Mouse (Mus musculus) kidney, embryonic 14.5 days (tissue): ENCODE results near the gene Ociad2. TPM values are rescaled to one million over a fixed set of nuclear protein-coding genes. Genes with fewer than 3 reads are reported as not detected.

Experiments used
- ATAC-seq: fragments of 200-750 bp; cut with Nextera tagmentation; 2 replicates; pipeline ENCODE4 v1.8.0; 2017; ENCODE audit warnings: moderate number of reproducible peaks, mild to moderate bottlenecking, moderate TSS enrichment, moderate library complexity; ENCODE audit not compliant: low FRiP score, low TSS enrichment
- H3K27ac ChIP-seq: fragments of 300-500 bp; sonication (generic); 2 replicates; pipeline ENCODE4 v1.5.1; 2014; ENCODE audit warnings: low read depth, mild to moderate bottlenecking, low read length, moderate library complexity, mixed read lengths
- H3K27me3 ChIP-seq: fragments of 300-500 bp; sonication (generic); 2 replicates; pipeline ENCODE4 v1.6.1; 2014; ENCODE audit warnings: mild to moderate bottlenecking, low read length; ENCODE audit not compliant: control insufficient read depth, insufficient read depth
- H3K36me3 ChIP-seq: fragments of 300-500 bp; sonication (generic); 2 replicates; pipeline ENCODE4 v1.6.1; 2014; ENCODE audit warnings: low read length, mixed read lengths; ENCODE audit not compliant: control insufficient read depth, insufficient read depth
- H3K4me1 ChIP-seq: fragments of 300-500 bp; sonication (generic); 2 replicates; pipeline ENCODE4 v1.6.1; 2014; ENCODE audit warnings: low read length, mixed read lengths; ENCODE audit not compliant: control insufficient read depth, insufficient read depth
- H3K4me2 ChIP-seq: fragments of 300-500 bp; sonication (generic); replicated peaks from 2 replicates; pipeline ENCODE4 v1.6.1; 2014; ENCODE audit warnings: low read depth, mild to moderate bottlenecking, low read length
- H3K4me3 ChIP-seq: fragments of 300-500 bp; sonication (generic); 2 replicates; pipeline ENCODE4 v1.5.1; 2014; ENCODE audit warnings: mild to moderate bottlenecking, low read length
- H3K9ac ChIP-seq: fragments of 300-500 bp; sonication (generic); 2 replicates; pipeline ENCODE4 v1.6.1; 2014; ENCODE audit warnings: low read depth, mild to moderate bottlenecking, low read length, moderate library complexity
- H3K9me3 ChIP-seq: fragments of 300-500 bp; sonication (generic); 2 replicates; pipeline ENCODE4 v1.6.1; 2016; ENCODE audit warnings: low read length; ENCODE audit not compliant: control insufficient read depth
- WGBS: fragments of 180-500 bp; shearing (Covaris S2); extraction: QIAGEN DNeasy Blood & Tissue Kit; methylation state at CpG from one replicate; pipeline ENCODE4 v1.1.7; 2014; 5-methylcytosine and 5-hydroxymethylcytosine counted together
- polyA plus RNA-seq: library from polyadenylated mRNA; unstranded; fragments of >200 nt; fragmentation: Nextera tagmentation; extraction: Ambion mirVana; gene quantifications from 2 replicates; pipeline ENCODE4 v1.2.1, GENCODE M21; 2014

The Ociad2 gene
- polyA plus RNA-seq, 1 experiment from 2014 or later: 10.0 TPM

- H3K27me3 ChIP-seq: no peaks in the 10 kb centered on the region
- 94% methylated on average over 7 of the region's 7 CpGs for WGBS
- peaks cover 69% of the 10 kb centered on the region for H3K36me3 ChIP-seq
- H3K27ac ChIP-seq: no peak overlapping the region
- ATAC-seq: no peak
- no peaks in the 10 kb centered on the region for H3K4me1 ChIP-seq
- H3K9ac ChIP-seq: no peak overlapping the region
- no peak overlapping the region for H3K4me3 ChIP-seq
- no peaks in the 10 kb centered on the region for H3K9me3 ChIP-seq
- no peak overlapping the region for H3K4me2 ChIP-seq
These were observed 39.1 kb downstream of the Ociad2 start for GRCm38 (mm10) chr5:73301601-73302307.

GRCm38 (mm10) chr5:73295916-73296315, 44.9 kb downstream of the Ociad2 start:
- no peaks in the 10 kb centered on the region for H3K9me3 ChIP-seq
- H3K27me3 ChIP-seq: no peaks in the 10 kb centered on the region
- H3K4me2 ChIP-seq: no peak overlapping the region
- H3K9ac ChIP-seq: no peak overlapping the region
- ATAC-seq: no peak
- H3K36me3 ChIP-seq: peaks cover 36% of the 10 kb centered on the region
- H3K4me1 ChIP-seq: peaks cover 8% of the 10 kb centered on the region
- no peak overlapping the region for H3K4me3 ChIP-seq
- H3K27ac ChIP-seq: no peak overlapping the region
- 89% methylated on average over 4 of the region's 4 CpGs for WGBS

- 95% methylated on average over 7 of the region's 7 CpGs for WGBS
- peaks cover 8% of the 10 kb centered on the region for H3K4me1 ChIP-seq
- H3K9ac ChIP-seq: no peak overlapping the region
- no peaks in the 10 kb centered on the region for H3K9me3 ChIP-seq
- H3K27me3 ChIP-seq: no peaks in the 10 kb centered on the region
- H3K27ac ChIP-seq: no peak overlapping the region
- H3K4me2 ChIP-seq: no peak overlapping the region
- peaks cover 27% of the 10 kb centered on the region for H3K36me3 ChIP-seq
- no peak for ATAC-seq
- no peak overlapping the region for H3K4me3 ChIP-seq
These were observed 45.8 kb downstream of the Ociad2 start for GRCm38 (mm10) chr5:73295016-73295415.

GRCm38 (mm10) chr5:73293458-73293827, 47.4 kb downstream of the Ociad2 start:
- peaks cover 8% of the 10 kb centered on the region for H3K4me1 ChIP-seq
- H3K4me3 ChIP-seq: peak overlapping the region; percentile 87
- ATAC-seq: no peak
- no peaks in the 10 kb centered on the region for H3K9me3 ChIP-seq
- peak overlapping the region; percentile 65 for H3K4me2 ChIP-seq
- peak overlapping the region; percentile 89 for H3K27ac ChIP-seq
- WGBS: 12% methylated on average over 8 of the region's 8 CpGs
- H3K36me3 ChIP-seq: peaks cover 25% of the 10 kb centered on the region
- no peaks in the 10 kb centered on the region for H3K27me3 ChIP-seq
- peak overlapping the region; percentile 79 for H3K9ac ChIP-seq

- peaks cover 19% of the 10 kb centered on the region for H3K36me3 ChIP-seq
- WGBS: under 1% methylated on average over 55 of the region's 58 CpGs
- H3K9me3 ChIP-seq: no peaks in the 10 kb centered on the region
- peak within 1 kb of the TSS; percentile 65 for H3K4me2 ChIP-seq
- peak within 1 kb of the TSS; percentile 87 for H3K4me3 ChIP-seq
- peak within 1 kb of the TSS; percentile 79 for H3K9ac ChIP-seq
- no peaks in the 10 kb centered on the region for H3K27me3 ChIP-seq
- peak within 1 kb of the TSS; percentile 89 for H3K27ac ChIP-seq
- H3K4me1 ChIP-seq: peaks cover 8% of the 10 kb centered on the region
- peak; percentile 99 for ATAC-seq
These were observed 48.0 kb downstream of the Ociad2 start, which contains the start of gene Ociad1 for GRCm38 (mm10) chr5:73292502-73293457. Ociad1 (plus strand) TSS chr5:73292784.

GRCm38 (mm10) chr5:73289900-73290299, 50.9 kb downstream of the Ociad2 start:
- H3K36me3 ChIP-seq: peaks cover 3% of the 10 kb centered on the region; the same call in 1 of the 2 replicates
- no peak overlapping the region for H3K9ac ChIP-seq
- H3K4me3 ChIP-seq: no peak overlapping the region
- no peaks in the 10 kb centered on the region for H3K9me3 ChIP-seq
- peaks cover 7% of the 10 kb centered on the region for H3K4me1 ChIP-seq
- no peaks in the 10 kb centered on the region for H3K27me3 ChIP-seq
- H3K4me2 ChIP-seq: no peak overlapping the region
- WGBS: 65% methylated on average over 2 of the region's 2 CpGs
- ATAC-seq: no peak
- no peak overlapping the region for H3K27ac ChIP-seq

- WGBS: 66% methylated on average over 5 of the region's 5 CpGs
- Histone ChIP-seq H3K4me2 (no peak overlapping the region), H3K27me3 (no peaks in the 10 kb centered on the region), H3K36me3 (no peaks in the 10 kb centered on the region), H3K4me3 (no peak overlapping the region), H3K4me1 (no peaks in the 10 kb centered on the region), H3K9ac (no peak overlapping the region), H3K9me3 (no peaks in the 10 kb centered on the region), H3K27ac (no peak overlapping the region)
- no peak for ATAC-seq
These were observed 54.2 kb downstream of the Ociad2 start for GRCm38 (mm10) chr5:73286603-73287002.

GRCm38 (mm10) chr5:73285470-73285978, 55.3 kb downstream of the Ociad2 start:
- H3K36me3 ChIP-seq: no peaks in the 10 kb centered on the region
- no peak overlapping the region for H3K27ac ChIP-seq
- 90% methylated on average over 3 of the region's 3 CpGs for WGBS
- no peak overlapping the region for H3K9ac ChIP-seq
- H3K27me3 ChIP-seq: no peaks in the 10 kb centered on the region
- no peaks in the 10 kb centered on the region for H3K4me1 ChIP-seq
- H3K4me2 ChIP-seq: no peak overlapping the region
- H3K4me3 ChIP-seq: no peak overlapping the region
- no peak for ATAC-seq
- H3K9me3 ChIP-seq: no peaks in the 10 kb centered on the region

GRCm38 (mm10) chr5:73284046-73284445, 56.8 kb downstream of the Ociad2 start:
- Histone ChIP-seq H3K9me3 (no peaks in the 10 kb centered on the region), H3K4me3 (no peak overlapping the region), H3K36me3 (no peaks in the 10 kb centered on the region), H3K9ac (no peak overlapping the region), H3K4me1 (peaks cover 9% of the 10 kb centered on the region), H3K27me3 (no peaks in the 10 kb centered on the region), H3K4me2 (no peak overlapping the region), H3K27ac (no peak overlapping the region)
- ATAC-seq: no peak
